Mouse (Mus musculus) monocyte, adult 5-6 weeks (primary cell): Measurements from ENCODE around the gene Zbed5. TPM values are rescaled to one million over a fixed set of nuclear protein-coding genes. Genes with fewer than 3 reads are reported as not detected.
"Not testable (repeated sequence)": the region's sequence is repeated elsewhere in the genome, so short reads cannot be mapped to it uniquely, and the experiment has no call there.

Source experiments
- ATAC-seq: fragments of 153-309, 156-312 bp; replicated peaks from 2 replicates; pipeline ENCODE4 v1.8.0; 2017; ENCODE audit warnings: mild to moderate bottlenecking; ENCODE audit not compliant: low TSS enrichment, insufficient number of reproducible peaks, severe bottlenecking, poor library complexity, low FRiP score
- total RNA-seq: library from RNA; stranded (forward); fragments of 200-1000, 200-491, 200-594 nt; gene quantifications from 3 replicates; pipeline ENCODE4 v1.2.3, GENCODE M21; 2017

Gene Zbed5
- total RNA-seq, 1 experiment from 2014 or later = not detected

GRCm38 (mm10) chr5:129942073-129942939 lies 46.8 kb downstream of the Zbed5 start:
- ATAC-seq = not testable (repeated sequence)

DNA sequence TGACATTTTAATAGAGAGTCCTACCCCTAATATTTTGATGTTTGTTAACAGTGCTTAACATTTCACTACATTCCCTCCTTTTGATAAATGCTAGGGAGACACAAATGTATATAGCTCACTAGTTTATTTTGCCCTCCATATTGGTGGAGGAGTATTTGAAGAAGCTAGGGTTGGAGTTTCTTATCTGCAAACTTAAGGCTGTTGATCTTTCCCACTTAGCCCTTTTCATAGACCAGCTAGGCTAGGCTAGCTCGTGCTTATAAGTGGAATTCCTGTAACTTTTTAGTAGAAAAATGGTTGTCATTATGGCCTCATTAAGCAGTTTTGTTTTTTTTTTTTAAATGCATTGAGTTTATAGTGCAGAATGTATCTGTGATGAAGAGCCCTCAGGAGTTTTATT lies 47.9 kb downstream of the Zbed5 start:
- no peak for ATAC-seq

DNA sequence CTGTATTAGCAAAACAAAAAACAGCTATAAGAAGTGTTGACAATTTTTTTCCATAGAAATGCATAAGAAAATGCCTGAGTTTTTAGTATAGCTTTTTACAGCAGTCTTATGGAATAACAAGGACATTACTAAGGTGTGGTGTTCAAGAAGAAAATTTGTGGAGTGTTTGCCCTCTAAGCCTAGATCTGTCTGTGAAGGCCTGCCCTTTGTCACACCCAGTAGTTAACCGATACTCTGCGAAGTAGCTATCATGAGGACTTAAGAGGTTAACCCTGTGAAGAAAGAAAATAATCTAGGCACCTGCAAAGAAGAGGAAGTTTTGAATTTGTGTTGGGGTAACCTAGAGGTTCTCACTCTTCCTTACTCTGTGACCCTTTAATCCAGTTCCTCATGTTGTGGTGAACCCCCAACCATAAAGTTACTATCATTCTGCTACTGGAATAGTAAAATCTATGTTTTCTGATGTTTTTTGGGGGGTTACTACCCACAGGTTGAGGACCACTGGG lies 52.1 kb downstream of the Zbed5 start:
- ATAC-seq = no peak

GRCm38 (mm10) chr5:129952143-129952542 lies 56.6 kb downstream of the Zbed5 start:
- no peak for ATAC-seq

Other genes starting within 250 kb of the Zbed5 start
- gene Zfp11, start 225.6 kb upstream of the Zbed5 start, total RNA-seq = 0.11 to 1.3 TPM (median 0.86 TPM) in 3 replicates
- not detected in 3 replicates for gene Sept14, start 187.2 kb upstream of the Zbed5 start, total RNA-seq
- 34.6 to 75.1 TPM (median 51.6 TPM) in 3 replicates for gene Mrps17, start 180.2 kb upstream of the Zbed5 start, total RNA-seq
- gene Nipsnap2, start 170.7 kb upstream of the Zbed5 start, total RNA-seq = 22.3 to 33.3 TPM (median 24.7 TPM) in 3 replicates
- 6.7 to 17.3 TPM (median 10.8 TPM) in 3 replicates for gene Psph, start 108.3 kb upstream of the Zbed5 start, total RNA-seq
- gene Sumf2, start 48.7 kb upstream of the Zbed5 start, total RNA-seq = 3.8 to 13.7 TPM (median 6.4 TPM) in 3 replicates
- 183 to 342 TPM (median 299 TPM) in 3 replicates for gene Chchd2, start 8.3 kb upstream of the Zbed5 start, total RNA-seq
- gene Phkg1, start 2.8 kb downstream of the Zbed5 start, total RNA-seq = 0.75 TPM in 1 of 3 replicates, not detected in the others
- gene Nupr1l, start 12.8 kb downstream of the Zbed5 start, total RNA-seq = 0.48 to 4.0 TPM (median 1.9 TPM) in 3 replicates
- 9.4 to 13.4 TPM (median 9.6 TPM) in 3 replicates for gene Vkorc1l1, start 46.2 kb downstream of the Zbed5 start, total RNA-seq
- gene Gusb, start 107.3 kb downstream of the Zbed5 start, total RNA-seq = 47.3 to 59.4 TPM (median 52.0 TPM) in 3 replicates
- gene Asl, start 133.5 kb downstream of the Zbed5 start, total RNA-seq = 21.0 to 38.4 TPM (median 29.3 TPM) in 3 replicates
- gene Crcp, start 133.6 kb downstream of the Zbed5 start, total RNA-seq = 34.5 to 51.7 TPM (median 50.6 TPM) in 3 replicates
- gene Tpst1, start 177.6 kb downstream of the Zbed5 start, total RNA-seq = 8.2 to 14.2 TPM (median 11.6 TPM) in 3 replicates
- gene Kctd7, start 249.1 kb downstream of the Zbed5 start, total RNA-seq = 0.95 to 4.5 TPM (median 1.5 TPM) in 3 replicates